Mouse (Mus musculus): ENCODE measurements around the gene Rasip1.

Gene Rasip1

GRCm38 (mm10) chr7:45627261-45627660 is at the start of gene Rasip1:
Rasip1 (plus strand) TSS chr7:45627488.
- no peak for DNase-seq

DNA sequence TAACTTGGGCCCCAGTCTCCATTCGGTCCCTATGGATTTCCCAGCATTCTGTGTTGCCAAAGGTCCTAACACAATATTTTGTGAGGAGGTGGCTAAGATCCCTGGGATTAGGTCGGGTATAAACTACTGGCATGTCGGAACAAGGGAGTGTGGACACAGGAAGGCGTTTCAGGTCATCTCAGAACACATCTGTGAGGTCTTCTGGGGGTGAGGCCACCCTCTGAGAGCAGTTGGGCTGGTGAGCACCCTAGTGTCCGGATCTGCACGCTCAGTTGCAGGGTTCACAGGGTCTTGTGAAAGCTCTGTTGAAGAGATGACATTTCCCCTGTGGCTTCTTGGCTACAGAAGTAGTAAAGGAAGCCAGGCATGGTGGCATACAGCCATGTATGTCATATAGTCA is 41.4 kb upstream of the Rasip1 start:
- DNase-seq, result no peak

- DNase-seq, result no peak
These were observed 39.4 kb upstream of the Rasip1 start for GRCm38 (mm10) chr7:45587631-45588592.

DNA sequence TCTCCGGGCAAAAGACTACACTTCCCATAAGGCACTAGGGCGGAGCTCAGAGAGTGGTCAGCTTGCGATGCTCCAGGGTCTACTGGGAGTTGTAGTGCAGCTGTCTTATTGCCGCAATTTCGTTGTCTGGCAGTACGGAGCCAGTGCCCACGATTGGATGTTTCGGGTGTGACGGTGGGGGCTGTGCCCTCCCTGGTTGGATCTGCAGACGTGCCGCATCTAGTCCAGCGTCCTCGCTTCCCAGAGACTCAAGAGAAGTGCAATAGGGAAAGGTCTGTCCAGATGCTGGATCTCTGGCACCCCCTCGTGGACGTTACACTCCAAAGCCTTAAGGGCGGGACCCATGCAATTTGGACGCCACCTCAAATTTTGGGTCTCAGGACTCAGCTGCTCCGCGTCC is 38.1 kb upstream of the Rasip1 start:
- peak; percentile 94 for DNase-seq

GRCm38 (mm10) chr7:45589898-45590297 is 37.4 kb upstream of the Rasip1 start:
- no peak for DNase-seq

DNA sequence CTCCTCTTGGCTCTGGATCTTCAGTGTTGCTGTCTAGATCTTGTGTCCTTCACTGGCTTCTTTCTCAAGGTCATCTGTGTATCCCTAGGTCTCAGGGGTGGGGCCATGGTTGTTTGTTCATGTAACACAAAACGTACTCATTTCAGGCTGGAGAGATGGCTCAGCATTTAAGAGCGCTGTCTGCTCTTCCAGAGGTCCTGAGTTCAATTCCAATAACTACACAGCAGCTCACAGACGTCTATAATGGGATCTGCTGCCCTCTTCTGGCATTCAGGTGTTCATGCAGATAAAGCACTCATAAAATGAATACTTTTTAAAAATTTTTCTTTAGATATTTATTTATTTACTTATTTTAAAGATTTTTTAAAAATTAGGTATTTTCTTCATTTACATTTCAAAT is 36.4 kb upstream of the Rasip1 start:
- DNase-seq, result no peak

DNA sequence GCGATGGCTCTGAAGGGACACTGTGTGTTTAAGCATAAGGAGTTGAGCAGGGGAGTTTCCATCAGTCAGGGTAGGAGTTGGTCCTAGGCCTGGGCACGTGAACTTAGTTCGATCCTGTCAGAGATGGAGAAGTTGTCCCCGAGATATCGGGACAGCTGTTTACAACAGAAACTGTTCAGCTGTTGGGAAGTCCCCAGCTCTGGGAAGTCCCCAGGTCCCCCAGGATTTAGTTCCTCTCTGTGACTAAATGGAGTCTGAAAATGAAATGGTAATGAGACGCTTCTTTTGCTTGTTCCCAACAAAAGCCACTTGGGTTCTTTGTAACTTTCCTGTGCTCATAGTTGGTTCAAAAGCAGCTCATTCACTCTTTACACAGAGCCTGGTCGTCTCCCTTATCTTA is 35.4 kb upstream of the Rasip1 start:
- no peak for DNase-seq

- DNase-seq, result peak; percentile 75 to 79
These were observed 34.0 kb upstream of the Rasip1 start for GRCm38 (mm10) chr7:45593118-45593815.

DNA sequence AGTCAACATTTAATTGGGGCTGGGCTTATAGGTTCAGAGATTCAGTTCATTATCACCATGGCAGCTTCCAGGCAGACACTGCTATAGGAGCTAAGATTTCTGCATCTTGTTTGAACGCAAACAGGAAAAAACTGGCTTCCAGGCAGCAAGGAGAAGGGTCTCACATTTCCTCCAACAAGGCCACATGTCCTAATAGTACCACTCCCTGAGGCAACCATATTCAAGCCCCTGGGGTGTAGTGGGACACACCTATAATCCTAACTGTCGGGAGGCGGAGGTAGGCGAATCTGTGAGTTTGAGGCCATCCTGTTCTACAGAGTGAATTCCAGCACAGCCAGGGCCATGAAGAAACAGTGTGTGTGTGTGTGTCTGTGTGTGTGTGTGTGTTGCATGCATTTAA is 32.1 kb upstream of the Rasip1 start:
- DNase-seq, result no peak

DNA sequence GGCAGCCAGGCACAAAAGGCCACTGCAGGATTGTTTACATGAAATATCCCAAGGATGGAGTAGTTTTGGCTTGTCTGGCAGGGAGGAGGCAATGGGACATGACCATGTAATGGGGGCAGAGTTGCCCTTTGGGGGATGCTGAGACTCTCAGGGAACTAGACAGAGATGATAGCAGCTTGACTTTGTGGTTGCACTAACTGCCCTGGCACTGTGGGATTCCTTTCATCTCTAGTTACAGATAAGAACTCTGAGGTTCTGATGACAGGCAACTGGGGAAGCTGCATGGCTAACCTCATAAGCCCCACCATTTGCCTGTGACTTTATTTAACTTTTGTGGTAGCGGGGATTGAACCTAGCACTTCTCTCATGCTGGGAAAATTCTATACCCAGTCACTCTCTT is 31.2 kb upstream of the Rasip1 start:
- DNase-seq, result no peak

DNA sequence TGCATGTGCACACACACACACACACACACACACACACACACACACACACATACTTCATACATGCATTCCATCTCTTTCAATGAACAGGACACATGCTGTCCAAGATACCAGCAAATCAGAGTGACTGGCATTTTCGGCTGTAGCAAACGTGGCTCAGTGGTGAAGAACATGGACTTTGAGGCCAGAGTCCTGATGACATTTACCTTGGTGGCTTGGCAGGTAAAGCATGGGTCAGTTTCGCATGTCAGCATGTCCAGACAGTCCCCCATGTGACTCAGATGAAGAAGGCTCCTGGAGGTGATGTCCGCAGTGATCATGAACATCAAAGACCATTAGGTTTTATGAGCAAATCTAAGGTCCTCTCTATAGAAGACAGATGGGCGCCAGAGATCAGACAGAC is 30.3 kb upstream of the Rasip1 start:
- no peak for DNase-seq

DNA sequence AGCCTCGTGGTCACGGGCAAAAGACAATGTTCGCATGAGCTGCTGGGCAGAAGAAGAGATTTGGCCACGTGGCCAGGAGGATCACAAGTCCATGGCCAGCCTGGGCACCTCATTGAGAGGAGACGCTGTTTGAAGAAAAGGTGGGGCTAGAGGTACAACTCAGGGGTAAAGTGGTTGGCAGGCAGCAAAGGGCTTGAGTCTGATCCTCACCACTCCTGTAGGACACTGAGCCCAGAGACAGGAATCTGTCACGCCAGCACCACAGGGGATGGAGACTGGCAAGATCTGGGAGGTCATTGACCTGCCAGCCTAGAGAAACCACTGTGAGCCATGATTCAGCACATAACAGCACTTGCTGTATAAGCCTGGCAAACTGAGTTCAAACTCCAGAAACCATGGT is 29.8 kb upstream of the Rasip1 start:
- no peak for DNase-seq

DNA sequence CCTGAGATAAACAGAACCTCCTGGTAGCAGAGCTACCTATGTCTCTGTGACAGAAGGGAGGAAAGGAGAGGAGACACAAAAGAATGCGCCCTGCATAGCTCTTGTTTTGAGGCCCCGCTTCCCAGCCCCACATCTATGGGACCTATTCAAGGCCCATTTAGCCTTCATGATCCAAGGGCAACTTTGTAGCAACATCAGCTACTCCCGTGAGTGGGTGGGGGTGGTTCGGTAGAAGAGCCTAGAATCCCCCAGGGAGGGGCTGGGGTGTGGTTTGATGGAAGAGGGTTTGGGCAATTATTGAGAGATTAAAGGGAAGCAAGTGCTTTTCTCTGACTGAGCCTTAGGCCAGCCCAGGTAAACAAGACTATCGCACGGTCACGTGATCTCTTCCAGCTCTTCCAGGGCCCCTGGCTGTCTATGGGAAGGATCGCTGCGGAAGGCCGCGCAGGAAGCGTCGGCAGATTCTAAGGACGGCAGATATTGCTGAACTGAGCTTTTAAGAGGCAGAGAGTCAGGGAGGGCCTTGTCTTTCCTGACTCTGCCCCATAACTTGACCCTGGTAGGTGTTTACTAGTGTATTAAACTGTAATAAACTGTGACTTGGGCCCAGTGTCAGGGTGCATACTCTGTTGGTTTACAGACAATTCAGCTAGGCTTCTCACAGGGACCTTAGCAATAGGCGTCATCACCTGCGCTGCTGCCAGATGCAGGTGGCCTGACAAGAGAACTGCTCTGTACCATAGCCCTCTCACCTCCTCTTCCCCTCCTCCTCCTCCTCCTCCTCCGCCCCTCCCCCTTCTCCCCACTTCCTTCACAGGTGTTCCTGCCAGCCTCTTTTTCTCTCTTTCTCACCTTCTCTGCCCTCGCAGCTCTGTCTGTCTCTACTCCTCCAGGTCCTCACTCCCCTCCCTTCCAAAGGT is 28.1 kb upstream of the Rasip1 start:
- DNase-seq, result no peak

- DNase-seq, result no peak
These were observed 21.5 kb upstream of the Rasip1 start for GRCm38 (mm10) chr7:45605704-45606289.

GRCm38 (mm10) chr7:45609511-45609910 is 17.8 kb upstream of the Rasip1 start:
- no peak for DNase-seq

DNA sequence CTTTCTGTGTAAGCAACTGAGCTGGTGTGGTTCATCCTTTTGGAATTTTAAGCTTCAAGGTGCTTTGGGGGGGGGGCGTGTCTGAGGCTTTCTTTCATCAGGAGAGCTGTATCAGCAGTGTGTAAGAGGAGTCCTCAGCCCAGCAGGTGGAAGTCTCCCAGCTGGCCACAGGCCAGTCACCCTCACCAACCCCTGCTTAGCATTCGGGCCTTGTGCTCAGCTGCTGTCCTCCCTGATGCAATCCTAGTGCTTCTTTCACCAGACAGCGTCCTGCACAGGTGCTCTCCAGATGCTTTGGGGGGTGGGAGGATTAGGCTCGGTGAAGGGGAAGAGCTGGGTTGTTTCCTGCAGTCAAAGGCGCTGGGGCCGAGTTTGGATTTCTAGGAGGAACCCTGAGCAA is 11.0 kb upstream of the Rasip1 start:
- DNase-seq, result no peak

- peak in 1 of 2 experiments; percentile 38 for DNase-seq
These were observed 10.1 kb upstream of the Rasip1 start, which contains the start of gene Fut1 for GRCm38 (mm10) chr7:45617042-45617695. Fut1 (plus strand) TSS chr7:45617289.

DNA sequence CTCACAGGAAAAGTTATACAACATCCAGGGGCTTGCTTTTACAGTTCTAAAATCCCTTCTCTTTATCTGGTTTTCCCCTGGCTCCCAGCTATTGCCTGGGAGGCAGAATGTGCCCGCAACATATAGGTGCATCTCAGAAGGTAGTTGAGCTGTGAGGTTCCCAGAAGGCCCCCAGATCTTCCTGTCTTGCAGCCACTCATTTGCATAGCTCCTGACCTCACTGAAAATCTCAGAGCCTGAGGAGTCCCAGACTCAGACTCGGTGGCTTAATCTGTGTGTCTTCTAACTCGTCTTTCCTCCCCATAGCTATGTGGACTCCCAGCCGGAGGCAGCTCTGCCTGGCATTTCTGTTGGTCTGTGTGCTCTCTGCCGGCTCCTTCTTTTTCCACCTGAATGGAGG is 9.0 kb upstream of the Rasip1 start:
- DNase-seq, result no peak

DNA sequence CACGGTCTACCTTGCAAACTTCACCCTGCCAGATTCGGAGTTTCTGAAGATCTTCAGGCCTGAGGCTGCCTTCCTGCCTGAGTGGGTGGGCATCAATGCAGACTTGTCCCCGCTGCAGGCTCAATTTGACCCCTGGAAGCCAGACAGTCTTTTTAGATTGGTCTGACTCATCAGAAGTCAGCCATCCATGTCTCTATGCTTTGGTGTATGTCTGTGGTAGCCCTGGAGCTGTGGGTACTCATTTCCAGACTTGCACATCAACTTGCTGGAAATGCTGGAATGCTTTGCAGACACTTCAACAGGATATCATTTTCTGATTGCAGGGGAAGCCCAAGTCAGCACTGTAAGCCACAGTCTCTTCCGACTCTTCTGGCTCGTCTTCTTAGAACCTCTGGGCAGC is 7.7 kb upstream of the Rasip1 start:
- no peak for DNase-seq

GRCm38 (mm10) chr7:45621443-45621842 is 5.8 kb upstream of the Rasip1 start, which contains the start of gene Izumo1:
Izumo1 (plus strand) TSS chr7:45621811.
- DNase-seq, result no peak

- DNase-seq, result no peak
These were observed 3.8 kb upstream of the Rasip1 start for GRCm38 (mm10) chr7:45623507-45623906.

DNA sequence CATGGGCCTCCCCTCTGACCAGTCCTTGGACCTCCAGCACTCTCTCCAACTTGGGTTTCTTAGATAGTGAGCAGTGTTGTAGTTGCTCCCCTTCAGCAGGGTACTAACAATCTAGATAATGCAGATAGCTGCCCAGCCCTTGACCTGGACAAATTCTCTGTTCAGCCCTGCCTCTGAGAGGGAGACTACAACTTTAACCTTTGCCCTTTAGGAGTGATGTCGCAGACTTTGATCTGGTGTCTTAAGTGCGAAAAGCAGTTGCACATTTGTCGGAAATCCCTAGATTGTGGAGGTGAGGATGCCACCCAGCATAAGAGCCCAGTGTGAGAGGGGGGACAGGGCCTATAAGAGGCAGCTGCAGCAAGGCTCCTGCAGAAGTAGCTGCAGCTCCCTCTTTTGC is 2.6 kb upstream of the Rasip1 start:
- no peak for DNase-seq

All from cerebellum, postnatal 36 days (tissue).